Comparison of ENCODE assay signal across 25 mouse cellular contexts in the genomic region with DNA sequence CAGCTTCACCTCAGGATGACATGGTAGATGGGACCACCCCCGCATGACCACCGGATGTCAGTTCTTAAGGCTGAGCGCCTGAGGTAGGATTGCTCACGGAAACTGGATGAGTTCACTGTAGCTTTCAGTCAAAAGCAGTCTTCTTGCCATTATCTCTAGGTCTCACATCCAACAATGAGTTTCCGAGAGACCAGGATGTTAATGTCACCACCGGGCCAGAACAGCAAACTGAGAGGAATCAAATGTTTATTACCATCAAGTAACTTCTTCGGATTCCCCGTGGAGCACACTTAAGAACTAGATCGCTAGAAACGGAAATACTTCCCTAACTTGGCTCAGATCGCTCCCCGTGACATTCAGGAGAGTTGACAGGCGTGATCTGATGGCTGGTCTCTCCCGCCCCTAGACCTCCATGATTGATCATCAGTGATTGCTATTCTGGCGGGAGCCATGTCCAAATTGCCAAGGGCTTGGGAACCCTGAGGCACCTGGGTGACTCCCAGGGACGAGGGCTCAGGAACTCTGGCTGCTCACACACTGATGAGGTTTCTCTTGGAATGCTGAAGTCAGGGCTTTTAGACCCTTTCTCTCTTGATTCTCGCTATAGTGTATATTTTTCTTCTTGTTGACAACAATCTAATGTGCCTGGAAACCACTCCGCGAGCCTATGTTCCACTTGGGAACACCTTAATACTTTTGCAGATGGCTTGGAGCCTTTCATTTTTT.
DNase-seq lines count a peak whose midpoint lies in the region; ATAC-seq and TF ChIP-seq lines count a peak whose summit lies in the region.
"Had no signal": no experiment of that assay in that cellular context is flagged by ENCODE, and none has a peak within 500 bp of the region (broad histone marks: within the 10 kb centered on the region; RNA-seq: fewer than 3 reads in every experiment).

No protein-coding gene starts in this region.

- no peak for TF ChIP-seq EP300 in heart, postnatal 0 days (IDR thresholded peaks at IDR 0.05; ENCODE audit: low read depth)

- H3K27ac ChIP-seq in embryonic facial prominence, embryonic 14.5 days (replicated peaks; ENCODE audit: low read depth, low read length), result no peak overlapping the region
- no peak overlapping the region for H3K27ac ChIP-seq in embryonic facial prominence, embryonic 10.5 days (replicated peaks)
- H3K27ac ChIP-seq in heart, postnatal 0 days (ENCODE audit: low read depth), result no peak overlapping the region
- H3K27ac ChIP-seq in limb, embryonic 13.5 days, result no peak overlapping the region; the same call in 1 of the 2 replicates
- H3K27ac ChIP-seq in limb, embryonic 10.5 days, result no peak overlapping the region
- H3K27ac ChIP-seq: embryonic facial prominence, embryonic 12.5 days; forebrain, embryonic 13.5 days; hindbrain, embryonic 12.5 days; hindbrain, postnatal 0 days had no signal

- H3K9ac ChIP-seq in embryonic facial prominence, embryonic 14.5 days (ENCODE audit: low read depth, low read length), result no peak overlapping the region
- H3K9ac ChIP-seq in heart, postnatal 0 days (replicated peaks; ENCODE audit: low read depth, low read length), result no peak overlapping the region
- H3K9ac ChIP-seq in limb, embryonic 13.5 days, result no peak overlapping the region
- H3K9ac ChIP-seq: embryonic facial prominence, embryonic 12.5 days; forebrain, embryonic 13.5 days; forebrain, postnatal 0 days; heart, embryonic 12.5 days; hindbrain, embryonic 12.5 days had no signal

- no peak for TF ChIP-seq CTCF in heart, postnatal 0 days (IDR thresholded peaks at IDR 0.05; ENCODE audit: low read depth)

- H3K4me2 ChIP-seq in embryonic facial prominence, embryonic 14.5 days (ENCODE audit: low read depth, low read length), result no peak overlapping the region
- no peak overlapping the region for H3K4me2 ChIP-seq in heart, postnatal 0 days (ENCODE audit: low read depth, low read length)
- no peak overlapping the region for H3K4me2 ChIP-seq in limb, embryonic 13.5 days (replicated peaks)
- H3K4me2 ChIP-seq: embryonic facial prominence, embryonic 12.5 days; forebrain, embryonic 13.5 days; heart, embryonic 12.5 days; hindbrain, embryonic 12.5 days had no signal

- H3K4me1 ChIP-seq in embryonic facial prominence, embryonic 14.5 days (ENCODE audit: control insufficient read depth, insufficient read depth, low read length), result peaks cover 5% of the 10 kb centered on the region; the same call in 1 of the 2 replicates
- no peaks in the 10 kb centered on the region for H3K4me1 ChIP-seq in embryonic facial prominence, embryonic 10.5 days
- H3K4me1 ChIP-seq in heart, postnatal 0 days (ENCODE audit: control insufficient read depth, insufficient read depth), result no peaks in the 10 kb centered on the region
- peaks cover 16% of the 10 kb centered on the region for H3K4me1 ChIP-seq in limb, embryonic 13.5 days
- peaks cover 6% of the 10 kb centered on the region; the same call in 1 of the 2 replicates for H3K4me1 ChIP-seq in limb, embryonic 10.5 days
- H3K4me1 ChIP-seq: embryonic facial prominence, embryonic 12.5 days; forebrain, embryonic 13.5 days; heart, embryonic 12.5 days; hindbrain, embryonic 12.5 days had no signal

- peak; percentile 57 for ATAC-seq in embryonic facial prominence, embryonic 14.5 days (ENCODE audit: low read depth)
- no peak for ATAC-seq in heart, postnatal 0 days (ENCODE audit: insufficient read depth, low read depth)
- ATAC-seq in limb, embryonic 13.5 days (ENCODE audit: low FRiP score, low read depth), result peak; percentile 18; the same call in 1 of the 2 replicates
- ATAC-seq: CD4-positive, CD25-positive, alpha-beta regulatory T cell, adult 4 months; forebrain, embryonic 13.5 days; forebrain, postnatal 0 days; hindbrain, postnatal 0 days had no signal

- no peaks in the 10 kb centered on the region for H3K36me3 ChIP-seq in embryonic facial prominence, embryonic 14.5 days (ENCODE audit: control insufficient read depth, insufficient read depth, low read length)
- H3K36me3 ChIP-seq in embryonic facial prominence, embryonic 10.5 days (replicated peaks), result no peaks in the 10 kb centered on the region
- no peaks in the 10 kb centered on the region for H3K36me3 ChIP-seq in heart, postnatal 0 days (replicated peaks; ENCODE audit: control insufficient read depth, insufficient read depth, low read length)
- no peaks in the 10 kb centered on the region for H3K36me3 ChIP-seq in limb, embryonic 13.5 days
- no peaks in the 10 kb centered on the region for H3K36me3 ChIP-seq in limb, embryonic 10.5 days
- H3K36me3 ChIP-seq: embryonic facial prominence, embryonic 12.5 days; G1E; heart, embryonic 12.5 days; hindbrain, embryonic 12.5 days had no signal

- WGBS in embryonic facial prominence, embryonic 14.5 days, result 79% methylated on average over 19 of the region's 19 CpGs
- 90% methylated on average over 19 of the region's 19 CpGs for WGBS in embryonic facial prominence, embryonic 10.5 days
- 76% methylated on average over 19 of the region's 19 CpGs for WGBS in heart, postnatal 0 days
- WGBS in limb, embryonic 13.5 days, result 76% methylated on average over 19 of the region's 19 CpGs
- whole genome bisulfite sequencing in limb, embryonic 10.5 days, result 84% methylated on average over 19 of the region's 19 CpGs

- H3K9me3 ChIP-seq in embryonic facial prominence, embryonic 14.5 days (ENCODE audit: control insufficient read depth, low read length), result no peaks in the 10 kb centered on the region
- H3K9me3 ChIP-seq in embryonic facial prominence, embryonic 10.5 days, result no peaks in the 10 kb centered on the region
- H3K9me3 ChIP-seq in heart, postnatal 0 days (replicated peaks; ENCODE audit: control insufficient read depth, low read length), result no peaks in the 10 kb centered on the region
- no peaks in the 10 kb centered on the region for H3K9me3 ChIP-seq in limb, embryonic 13.5 days
- H3K9me3 ChIP-seq in limb, embryonic 10.5 days (replicated peaks), result no peaks in the 10 kb centered on the region
- H3K9me3 ChIP-seq: embryonic facial prominence, embryonic 12.5 days; forebrain, embryonic 13.5 days; heart, embryonic 12.5 days; hindbrain, embryonic 12.5 days had no signal

- H3K27me3 ChIP-seq in embryonic facial prominence, embryonic 14.5 days (replicated peaks; ENCODE audit: control insufficient read depth, insufficient read depth, low read length), result no peaks in the 10 kb centered on the region
- H3K27me3 ChIP-seq in embryonic facial prominence, embryonic 10.5 days (replicated peaks; ENCODE audit: low read depth, poor library complexity, severe bottlenecking), result no peaks in the 10 kb centered on the region
- H3K27me3 ChIP-seq in heart, postnatal 0 days (ENCODE audit: control insufficient read depth, insufficient read depth, low read length), result no peaks in the 10 kb centered on the region
- H3K27me3 ChIP-seq in limb, embryonic 13.5 days, result no peaks in the 10 kb centered on the region
- no peaks in the 10 kb centered on the region for H3K27me3 ChIP-seq in limb, embryonic 10.5 days (ENCODE audit: low read depth, poor library complexity, severe bottlenecking)
- H3K27me3 ChIP-seq: embryonic facial prominence, embryonic 12.5 days; forebrain, embryonic 13.5 days; heart, embryonic 12.5 days; hindbrain, embryonic 12.5 days had no signal

- no peak overlapping the region for H3K4me3 ChIP-seq in embryonic facial prominence, embryonic 14.5 days (ENCODE audit: low read depth, low read length)
- no peak overlapping the region for H3K4me3 ChIP-seq in embryonic facial prominence, embryonic 10.5 days
- H3K4me3 ChIP-seq in heart, postnatal 0 days (ENCODE audit: low read depth, low read length), result no peak overlapping the region
- no peak overlapping the region for H3K4me3 ChIP-seq in limb, embryonic 13.5 days
- no peak overlapping the region for H3K4me3 ChIP-seq in limb, embryonic 10.5 days
- H3K4me3 ChIP-seq: embryonic facial prominence, embryonic 12.5 days; forebrain, embryonic 13.5 days; heart, embryonic 12.5 days; hindbrain, embryonic 12.5 days had no signal

- DNase-seq in embryonic facial prominence, embryonic 14.5 days (ENCODE audit: low spot score), result peak; percentile 73
- DNase-seq in embryonic facial prominence, embryonic 10.5 days (ENCODE audit: low spot score), result no peak
- peak; percentile 6 for DNase-seq in heart, postnatal 0 days (ENCODE audit: low spot score)
- DNase-seq in heart, postnatal 4 days, result no peak
- no peak for DNase-seq in limb, embryonic 10.5 days (ENCODE audit: low spot score)
- no peak for DNase-seq in Muller cell, postnatal 12 days (ENCODE audit: inconsistent ontology term)
- DNase-seq: adrenal gland, postnatal 10 days; B cell, adult 2 months; cerebellum, adult 11 months; cerebellum, adult 8-10 months; cerebellum, postnatal 14 days; embryo, embryonic 11 days; forebrain, postnatal 0 days; gastrocnemius, postnatal 36 days; heart, adult 18-20 months; heart, postnatal 14 days; kidney, adult 11 months had no signal

Comparison
In these comparisons a context has a peak if more than half of its experiments do, and no peak if none do; other contexts are left out.
1. DNase-seq: peak in embryonic facial prominence, embryonic 14.5 days (single experiment) and heart, postnatal 0 days (single experiment); none in embryonic facial prominence, embryonic 10.5 days (single experiment), heart, postnatal 4 days (single experiment), limb, embryonic 10.5 days (single experiment) and Muller cell, postnatal 12 days (single experiment).